Mouse (Mus musculus): ENCODE results near the gene Pipox.

Gene Pipox

GRCm38 (mm10) chr11:77875847-77876759, 17.8 kb downstream of the Pipox start:
- ATAC-seq (ENCODE audit: low TSS enrichment), result peak; percentile 39

- ATAC-seq (ENCODE audit: low TSS enrichment), result no peak
Observed at GRCm38 (mm10) chr11:77875269-77875668, 18.6 kb downstream of the Pipox start.

- no peak for ATAC-seq (ENCODE audit: low TSS enrichment)
Observed at GRCm38 (mm10) chr11:77874685-77875231, 19.1 kb downstream of the Pipox start.

- no peak for ATAC-seq (ENCODE audit: low TSS enrichment)
Observed at GRCm38 (mm10) chr11:77873116-77873515, 20.8 kb downstream of the Pipox start.

- no peak for ATAC-seq (ENCODE audit: low TSS enrichment)
Observed at GRCm38 (mm10) chr11:77872685-77873084, 21.2 kb downstream of the Pipox start.

- 0 out of 2 replicates have a peak, but pooled peaks have one; percentile 7 for ATAC-seq (ENCODE audit: low TSS enrichment)
Observed at GRCm38 (mm10) chr11:77872236-77872635, 21.7 kb downstream of the Pipox start.

- ATAC-seq (ENCODE audit: low TSS enrichment), result peak; percentile 78
Observed at GRCm38 (mm10) chr11:77871436-77871835, 22.5 kb downstream of the Pipox start.

GRCm38 (mm10) chr11:77867419-77868083, 26.3 kb downstream of the Pipox start:
- no peak for ATAC-seq (ENCODE audit: low TSS enrichment)

- ATAC-seq (ENCODE audit: low TSS enrichment), result 0 out of 2 replicates have a peak, but pooled peaks have one; percentile 18
Observed at GRCm38 (mm10) chr11:77864771-77865170, 29.1 kb downstream of the Pipox start.

- ATAC-seq (ENCODE audit: low TSS enrichment), result no peak
Observed at GRCm38 (mm10) chr11:77862887-77863286, 31.0 kb downstream of the Pipox start.

- ATAC-seq (ENCODE audit: low TSS enrichment), result peak; percentile 42; the same call in 1 of the 2 replicates
Observed at GRCm38 (mm10) chr11:77860947-77861346, 32.9 kb downstream of the Pipox start.

GRCm38 (mm10) chr11:77858589-77858988, 35.3 kb downstream of the Pipox start:
- ATAC-seq (ENCODE audit: low TSS enrichment), result no peak

- ATAC-seq (ENCODE audit: low TSS enrichment), result no peak
Observed at GRCm38 (mm10) chr11:77857089-77857488, 36.8 kb downstream of the Pipox start.

GRCm38 (mm10) chr11:77855396-77855795, 38.5 kb downstream of the Pipox start:
- ATAC-seq (ENCODE audit: low TSS enrichment), result no peak

GRCm38 (mm10) chr11:77854641-77855040, 39.3 kb downstream of the Pipox start:
- ATAC-seq (ENCODE audit: low TSS enrichment), result no peak

- ATAC-seq (ENCODE audit: low TSS enrichment), result no peak
Observed at GRCm38 (mm10) chr11:77852941-77853668, 40.8 kb downstream of the Pipox start.

- ATAC-seq (ENCODE audit: low TSS enrichment), result no peak
Observed at GRCm38 (mm10) chr11:77852195-77852594, 41.7 kb downstream of the Pipox start.

GRCm38 (mm10) chr11:77851483-77852010, 42.3 kb downstream of the Pipox start:
- no peak for ATAC-seq (ENCODE audit: low TSS enrichment)

GRCm38 (mm10) chr11:77850401-77851244, 43.3 kb downstream of the Pipox start:
- peak; percentile 81 for ATAC-seq (ENCODE audit: low TSS enrichment)

- ATAC-seq (ENCODE audit: low TSS enrichment), result no peak
Observed at GRCm38 (mm10) chr11:77849151-77849550, 44.7 kb downstream of the Pipox start.

- no peak for ATAC-seq (ENCODE audit: low TSS enrichment)
Observed at GRCm38 (mm10) chr11:77848131-77848530, 45.8 kb downstream of the Pipox start.
